Mouse (Mus musculus) forebrain, embryonic 16.5 days (tissue): ENCODE data around the gene Grin2c. TPM values are rescaled to one million over a fixed set of nuclear protein-coding genes. Genes with fewer than 3 reads are reported as not detected.

Source experiments
- ATAC-seq: fragments of 200-750 bp; cut with Nextera tagmentation; 2 replicates; pipeline ENCODE4 v1.8.0; 2017; ENCODE audit warnings: mild to moderate bottlenecking, moderate library complexity
- H3K27ac ChIP-seq: fragments of 300-500 bp; sonication (generic); 2 replicates; pipeline ENCODE4 v1.5.1; 2014; ENCODE audit warnings: low read length, control low read depth
- H3K27me3 ChIP-seq: fragments of 300-500 bp; sonication (generic); replicated peaks from 2 replicates; pipeline ENCODE4 v1.6.1; 2014; ENCODE audit warnings: low read length; ENCODE audit not compliant: control insufficient read depth, insufficient read depth
- H3K36me3 ChIP-seq: fragments of 300-500 bp; sonication (generic); 2 replicates; pipeline ENCODE4 v1.6.1; 2014; ENCODE audit not compliant: control insufficient read depth, insufficient read depth
- H3K4me1 ChIP-seq: fragments of 300-500 bp; sonication (generic); replicated peaks from 2 replicates; pipeline ENCODE4 v1.6.1; 2014; ENCODE audit warnings: low read length; ENCODE audit not compliant: control insufficient read depth, insufficient read depth
- H3K4me2 ChIP-seq: fragments of 300-500 bp; sonication (generic); 2 replicates; pipeline ENCODE4 v1.6.1; 2014; ENCODE audit warnings: mild to moderate bottlenecking, low read length, control low read depth
- H3K4me3 ChIP-seq: fragments of 300-500 bp; sonication (generic); replicated peaks from 2 replicates; pipeline ENCODE4 v1.5.1; 2014; ENCODE audit warnings: mild to moderate bottlenecking, low read length, control low read depth
- H3K9ac ChIP-seq: fragments of 300-500 bp; sonication (generic); replicated peaks from 2 replicates; pipeline ENCODE4 v1.6.1; 2014; ENCODE audit warnings: low read depth, low read length, control low read depth
- H3K9me3 ChIP-seq: fragments of 300-500 bp; sonication (generic); 2 replicates; pipeline ENCODE4 v1.6.1; 2016; ENCODE audit warnings: low read length; ENCODE audit not compliant: control insufficient read depth
- WGBS: fragments of 180-500 bp; shearing (Covaris S2); extraction: QIAGEN DNeasy Blood & Tissue Kit; methylation state at CpG from one replicate; pipeline ENCODE4 v1.1.7; 2014; 5-methylcytosine and 5-hydroxymethylcytosine counted together
- polyA plus RNA-seq: library from polyadenylated mRNA; unstranded; fragments of >200 nt; fragmentation: Nextera tagmentation; extraction: Ambion mirVana; gene quantifications from 2 replicates; pipeline ENCODE4 v1.2.1, GENCODE M21; 2015

Gene Grin2c
- polyA plus RNA-seq, 1 experiment from 2014 or later, result 0.37 TPM

- H3K4me2 ChIP-seq, result peak overlapping the region; percentile 90
- no peak overlapping the region for H3K27ac ChIP-seq
- H3K4me3 ChIP-seq, result peak overlapping the region; percentile 56
- WGBS, result 51% methylated on average over 21 of the region's 21 CpGs
- H3K4me1 ChIP-seq, result peaks cover 8% of the 10 kb centered on the region; the same call in 1 of the 2 replicates
- H3K9me3 ChIP-seq, result no peaks in the 10 kb centered on the region
- peak; percentile 12; the same call in 1 of the 2 replicates for ATAC-seq
- H3K27me3 ChIP-seq, result no peaks in the 10 kb centered on the region
- H3K36me3 ChIP-seq, result no peaks in the 10 kb centered on the region
- H3K9ac ChIP-seq, result peak overlapping the region; percentile 71
Measured at GRCm38 (mm10) chr11:115296471-115297210, 29.6 kb upstream of the Grin2c start.

GRCm38 (mm10) chr11:115295939-115296338 is 28.9 kb upstream of the Grin2c start:
- Histone ChIP-seq H3K9ac (no peak overlapping the region), H3K36me3 (no peaks in the 10 kb centered on the region), H3K27ac (no peak overlapping the region), H3K4me2 (no peak overlapping the region), H3K9me3 (no peaks in the 10 kb centered on the region), H3K27me3 (no peaks in the 10 kb centered on the region), H3K4me3 (no peak overlapping the region), H3K4me1 (peaks cover 8% of the 10 kb centered on the region; the same call in 1 of the 2 replicates)
- 89% methylated on average over 11 of the region's 11 CpGs for whole genome bisulfite sequencing
- ATAC-seq, result no peak

- 69% methylated on average over 14 of the region's 14 CpGs for WGBS
- Histone ChIP-seq H3K27ac (no peak overlapping the region), H3K4me3 (no peak overlapping the region), H3K27me3 (no peaks in the 10 kb centered on the region), H3K4me2 (no peak overlapping the region), H3K4me1 (peaks cover 8% of the 10 kb centered on the region; the same call in 1 of the 2 replicates), H3K9ac (no peak overlapping the region), H3K36me3 (no peaks in the 10 kb centered on the region), H3K9me3 (no peaks in the 10 kb centered on the region)
- ATAC-seq, result no peak
Measured at GRCm38 (mm10) chr11:115292631-115293375, 25.8 kb upstream of the Grin2c start.

- Histone ChIP-seq H3K4me2 (no peak overlapping the region), H3K9me3 (no peaks in the 10 kb centered on the region), H3K27ac (no peak overlapping the region), H3K4me3 (no peak overlapping the region), H3K36me3 (no peaks in the 10 kb centered on the region), H3K4me1 (peaks cover 7% of the 10 kb centered on the region), H3K9ac (no peak overlapping the region), H3K27me3 (no peaks in the 10 kb centered on the region)
- WGBS, result 81% methylated on average over 10 of the region's 10 CpGs
- no peak for ATAC-seq
Measured at GRCm38 (mm10) chr11:115291503-115291902, 24.5 kb upstream of the Grin2c start.

- no peak overlapping the region for H3K9ac ChIP-seq
- H3K9me3 ChIP-seq, result no peaks in the 10 kb centered on the region
- H3K4me2 ChIP-seq, result no peak overlapping the region
- WGBS, result 70% methylated on average over 6 of the region's 6 CpGs
- no peaks in the 10 kb centered on the region for H3K36me3 ChIP-seq
- no peaks in the 10 kb centered on the region for H3K27me3 ChIP-seq
- H3K4me3 ChIP-seq, result no peak overlapping the region
- peaks cover 13% of the 10 kb centered on the region for H3K4me1 ChIP-seq
- no peak; the same call in 1 of the 2 replicates for ATAC-seq
- no peak overlapping the region for H3K27ac ChIP-seq
Measured at GRCm38 (mm10) chr11:115290919-115291318, 23.9 kb upstream of the Grin2c start.

GRCm38 (mm10) chr11:115290314-115290713 is 23.3 kb upstream of the Grin2c start:
- no peak overlapping the region for H3K4me2 ChIP-seq
- H3K36me3 ChIP-seq, result no peaks in the 10 kb centered on the region
- no peak overlapping the region for H3K27ac ChIP-seq
- H3K27me3 ChIP-seq, result no peaks in the 10 kb centered on the region
- H3K4me3 ChIP-seq, result no peak overlapping the region
- H3K4me1 ChIP-seq, result peaks cover 15% of the 10 kb centered on the region
- no peaks in the 10 kb centered on the region for H3K9me3 ChIP-seq
- ATAC-seq, result no peak
- no peak overlapping the region for H3K9ac ChIP-seq
- 89% methylated on average over 1 of the region's 1 CpGs for WGBS

GRCm38 (mm10) chr11:115289885-115290284 is 22.8 kb upstream of the Grin2c start:
- peaks cover 15% of the 10 kb centered on the region for H3K4me1 ChIP-seq
- 82% methylated on average over 8 of the region's 8 CpGs for WGBS
- H3K4me2 ChIP-seq, result no peak overlapping the region
- H3K4me3 ChIP-seq, result no peak overlapping the region
- ATAC-seq, result no peak
- no peaks in the 10 kb centered on the region for H3K36me3 ChIP-seq
- no peak overlapping the region for H3K9ac ChIP-seq
- H3K27ac ChIP-seq, result no peak overlapping the region
- H3K27me3 ChIP-seq, result no peaks in the 10 kb centered on the region
- no peaks in the 10 kb centered on the region for H3K9me3 ChIP-seq

- Histone ChIP-seq H3K4me2 (no peak overlapping the region), H3K27me3 (no peaks in the 10 kb centered on the region), H3K9ac (no peak overlapping the region), H3K36me3 (no peaks in the 10 kb centered on the region), H3K4me3 (no peak overlapping the region), H3K4me1 (peaks cover 15% of the 10 kb centered on the region), H3K27ac (no peak overlapping the region), H3K9me3 (no peaks in the 10 kb centered on the region)
- no peak for ATAC-seq
- 77% methylated on average over 2 of the region's 2 CpGs for WGBS
Measured at GRCm38 (mm10) chr11:115288305-115288704, 21.3 kb upstream of the Grin2c start.

- WGBS, result 77% methylated on average over 5 of the region's 5 CpGs
- no peak overlapping the region for H3K27ac ChIP-seq
- H3K9me3 ChIP-seq, result no peaks in the 10 kb centered on the region
- H3K4me1 ChIP-seq, result peaks cover 15% of the 10 kb centered on the region
- H3K4me3 ChIP-seq, result no peak overlapping the region
- H3K4me2 ChIP-seq, result no peak overlapping the region
- no peak overlapping the region for H3K9ac ChIP-seq
- no peaks in the 10 kb centered on the region for H3K36me3 ChIP-seq
- ATAC-seq, result no peak
- no peaks in the 10 kb centered on the region for H3K27me3 ChIP-seq
Measured at GRCm38 (mm10) chr11:115287386-115287785, 20.3 kb upstream of the Grin2c start.
